Mouse (Mus musculus) stomach, postnatal 0 days (tissue): ENCODE results near the gene H2-M10.3. TPM values are rescaled to one million over a fixed set of nuclear protein-coding genes. Genes with fewer than 3 reads are reported as not detected.
A peak's percentile ranks its signal among the peaks of the same experiment; 100 is the strongest.
"Not testable (repeated sequence)": the region's sequence is repeated elsewhere in the genome, so short reads cannot be mapped to it uniquely, and the experiment has no call there.

ENCODE experiments used
- ATAC-seq: fragments of 200-750 bp; cut with Nextera tagmentation; 2 replicates; pipeline ENCODE4 v1.8.0; 2017; ENCODE audit not compliant: low FRiP score, low TSS enrichment
- DNase-seq: peaks from one replicate; pipeline ENCODE4 v3.0.0-alpha.2; 2016; ENCODE audit warnings: low spot score
- H3K27ac ChIP-seq: fragments of 300-500 bp; sonication (generic); replicated peaks from 2 replicates; pipeline ENCODE4 v1.5.1; 2014; ENCODE audit warnings: mild to moderate bottlenecking, control low read depth
- H3K27me3 ChIP-seq: fragments of 300-500 bp; sonication (generic); 2 replicates; pipeline ENCODE4 v1.6.1; 2014; ENCODE audit warnings: low read length; ENCODE audit not compliant: control insufficient read depth, insufficient read depth
- H3K36me3 ChIP-seq: fragments of 300-500 bp; sonication (generic); 2 replicates; pipeline ENCODE4 v1.6.1; 2014; ENCODE audit warnings: low read length, mixed read lengths; ENCODE audit not compliant: control insufficient read depth, insufficient read depth
- H3K4me1 ChIP-seq: fragments of 300-500 bp; sonication (generic); replicated peaks from 2 replicates; pipeline ENCODE4 v1.6.1; 2014; ENCODE audit warnings: antibody characterized with exemption; ENCODE audit not compliant: control insufficient read depth, insufficient read depth
- H3K4me2 ChIP-seq: fragments of 300-500 bp; sonication (generic); replicated peaks from 2 replicates; pipeline ENCODE4 v1.6.1; 2014; ENCODE audit warnings: low read depth, mild to moderate bottlenecking, control low read depth, moderate library complexity
- H3K4me3 ChIP-seq: fragments of 300-500 bp; sonication (generic); 2 replicates; pipeline ENCODE4 v1.5.1; 2014; ENCODE audit warnings: low read depth, low read length, control low read depth
- H3K9ac ChIP-seq: fragments of 300-500 bp; sonication (generic); 2 replicates; pipeline ENCODE4 v1.6.1; 2014; ENCODE audit warnings: mild to moderate bottlenecking, low read length, control low read depth, mixed read lengths
- H3K9me3 ChIP-seq: fragments of 300-500 bp; sonication (generic); 2 replicates; pipeline ENCODE4 v1.6.1; 2016; ENCODE audit warnings: low read length; ENCODE audit not compliant: control insufficient read depth
- CTCF ChIP-seq: IDR thresholded peaks from 2 replicates; pipeline ENCODE4 v1.5.1; 2016; ENCODE audit warnings: antibody characterized with exemption, low read depth, mild to moderate bottlenecking, moderate library complexity
- EP300 ChIP-seq: optimal IDR thresholded peaks from 2 replicates; pipeline ENCODE3; 2016; ENCODE audit warnings: antibody characterized with exemption
- WGBS: fragments of 180-500 bp; shearing (Covaris S2); extraction: QIAGEN DNeasy Blood & Tissue Kit; methylation state at CpG from one replicate; pipeline ENCODE4 v1.1.7; 2014; 5-methylcytosine and 5-hydroxymethylcytosine counted together
- polyA plus RNA-seq: library from polyadenylated mRNA; unstranded; fragments of >200 nt; fragmentation: Nextera tagmentation; extraction: Ambion mirVana; gene quantifications from 2 replicates; pipeline ENCODE4 v1.2.1, GENCODE M21; 2015

H2-M10.3 gene
- polyA plus RNA-seq, 1 experiment from 2014 or later, result not detected

DNA sequence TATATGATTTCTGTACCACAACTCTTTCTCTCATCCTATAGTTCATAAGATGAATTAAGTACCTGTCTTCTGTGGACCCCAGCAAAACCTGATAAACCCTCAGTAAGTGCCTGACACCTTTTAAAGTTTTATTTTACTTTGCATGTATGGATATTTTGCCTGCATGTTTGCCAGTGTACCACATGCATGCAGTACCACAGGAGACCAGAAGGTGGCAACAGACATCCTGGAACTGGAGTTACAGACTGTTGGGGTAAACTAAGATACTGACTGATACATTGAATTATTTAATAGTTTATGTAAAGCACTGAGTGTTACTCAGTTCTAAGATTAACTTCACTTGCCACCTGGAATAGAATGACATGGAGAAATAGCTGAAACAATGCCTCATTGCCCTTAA, 10.7 kb downstream of the H2-M10.3 start:
- H3K9ac ChIP-seq, H3K36me3 ChIP-seq, ATAC-seq, H3K4me3 ChIP-seq, H3K4me2 ChIP-seq, H3K4me1 ChIP-seq, H3K9me3 ChIP-seq, H3K27me3 ChIP-seq, H3K27ac ChIP-seq: not testable (repeated sequence)
- peak; percentile 79 for TF ChIP-seq CTCF
- peak; percentile 35 for DNase-seq

DNA sequence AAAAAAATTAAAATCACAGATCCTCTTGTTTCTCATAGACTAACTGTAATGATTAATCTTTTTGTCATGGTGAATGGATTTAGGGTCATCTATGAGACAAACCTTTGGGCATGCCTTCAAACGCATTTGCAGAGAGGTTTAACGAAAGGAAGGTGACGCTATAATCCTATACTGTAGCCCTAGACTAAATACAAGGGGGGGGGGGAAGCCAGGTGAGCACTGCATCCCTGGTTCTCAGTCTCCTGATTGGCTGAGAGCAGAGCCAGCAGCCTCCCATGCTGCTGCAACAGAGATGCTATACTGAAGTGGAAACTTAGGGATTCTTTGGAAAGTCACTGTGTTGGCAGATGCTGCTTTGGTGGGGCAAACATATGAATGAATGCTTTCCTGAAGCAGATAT, 12.5 kb downstream of the H2-M10.3 start:
- Histone ChIP-seq H3K4me1 (no peaks in the 10 kb centered on the region), H3K9me3 (no peaks in the 10 kb centered on the region), H3K4me3 (no peak overlapping the region), H3K27me3 (no peaks in the 10 kb centered on the region), H3K36me3 (no peaks in the 10 kb centered on the region), H3K9ac (no peak overlapping the region), H3K4me2 (no peak overlapping the region), H3K27ac (no peak overlapping the region)
- TF ChIP-seq CTCF (no peak), EP300 (no peak)
- ATAC-seq (no peak), DNase-seq (no peak)
- WGBS, result 22% methylated on average over 3 of the region's 3 CpGs

DNA sequence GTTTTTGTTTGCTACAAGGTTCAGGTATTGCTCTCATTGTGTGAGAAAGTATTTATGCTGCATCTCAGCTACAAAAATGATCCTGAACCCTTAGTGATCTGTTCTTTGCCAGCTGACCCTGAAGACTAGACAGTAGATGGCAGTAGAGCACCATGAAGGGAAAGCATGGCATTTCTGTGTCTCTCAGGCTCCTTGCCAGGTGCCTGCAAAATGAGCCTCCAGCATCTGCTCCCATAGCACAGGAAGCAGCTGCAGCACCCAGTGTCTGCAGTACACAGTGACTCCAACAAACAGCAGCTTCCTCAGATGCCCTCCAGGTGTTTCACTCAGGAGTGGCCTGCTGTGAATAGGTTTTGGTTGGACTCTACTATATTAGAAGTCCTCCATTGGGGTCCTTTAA, 12.9 kb downstream of the H2-M10.3 start:
- H3K9ac ChIP-seq, H3K36me3 ChIP-seq, H3K4me1 ChIP-seq, ATAC-seq, H3K4me3 ChIP-seq, H3K9me3 ChIP-seq, H3K27ac ChIP-seq, H3K4me2 ChIP-seq, H3K27me3 ChIP-seq: not testable (repeated sequence)
- TF ChIP-seq CTCF, result peak; percentile 81
- DNase-seq, result peak; percentile 37

DNA sequence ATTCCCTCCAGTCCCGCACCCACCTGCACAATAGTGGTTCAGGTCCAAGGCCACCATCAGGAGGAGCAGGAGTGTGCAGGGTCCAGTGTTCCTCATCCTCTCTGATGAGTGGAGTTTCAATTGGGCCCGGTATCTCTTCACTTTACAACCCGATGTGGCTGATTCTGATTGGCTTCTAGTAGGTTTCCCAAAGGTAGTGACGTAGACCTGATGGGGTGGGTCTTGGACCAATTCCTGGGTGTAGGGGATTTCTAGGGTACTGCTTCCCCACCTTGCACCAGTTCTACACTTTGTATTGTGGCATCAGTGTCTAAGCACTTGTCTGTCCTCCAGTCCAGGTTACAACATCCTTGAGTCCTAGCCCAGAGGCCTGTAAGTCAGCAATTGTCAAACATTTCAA, 42.2 kb downstream of the H2-M10.3 start, which contains the start of gene H2-M10.1:
Gene H2-M10.1 (minus strand): TSS at position 101 of the 400 bp plus-strand sequence.
- no peaks in the 10 kb centered on the region for H3K9me3 ChIP-seq
- no peak within 1 kb of the TSS for H3K4me2 ChIP-seq
- H3K4me1 ChIP-seq, result no peaks in the 10 kb centered on the region
- no peak within 1 kb of the TSS for H3K27ac ChIP-seq
- TF ChIP-seq EP300 (no peak), CTCF (no peak)
- ATAC-seq, result no peak
- 90% methylated on average over 4 of the region's 4 CpGs for WGBS
- H3K27me3 ChIP-seq, result no peaks in the 10 kb centered on the region
- no peaks in the 10 kb centered on the region for H3K36me3 ChIP-seq
- no peak within 1 kb of the TSS for H3K9ac ChIP-seq
- DNase-seq, result no peak
- no peak within 1 kb of the TSS for H3K4me3 ChIP-seq

DNA sequence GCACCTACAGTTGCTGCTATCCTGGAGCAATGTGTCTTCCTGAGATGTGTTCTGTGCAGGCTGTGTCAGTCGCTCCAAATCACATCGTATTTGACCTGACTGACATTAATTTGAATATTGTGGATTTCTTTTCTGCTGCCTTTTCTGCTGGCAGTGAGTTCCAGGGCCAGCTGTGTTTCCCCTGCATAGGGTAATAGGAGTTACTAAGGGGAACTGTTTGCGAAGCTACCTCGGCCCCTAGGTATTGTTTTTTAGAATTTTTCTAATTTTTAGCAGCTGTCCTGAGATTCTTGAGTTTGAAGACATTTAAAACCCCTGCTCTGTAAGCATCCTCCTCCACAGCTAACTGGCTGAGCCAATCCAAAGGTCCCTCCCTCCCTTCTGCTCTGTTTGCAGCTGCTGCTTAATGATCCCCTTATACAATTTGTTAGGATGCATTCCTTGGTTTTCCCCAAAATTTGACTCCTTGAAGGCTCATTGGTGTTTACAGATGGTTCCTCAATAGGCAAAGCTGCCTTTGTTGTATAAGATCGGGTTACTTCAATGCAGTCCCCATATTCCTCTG, 52.4 kb downstream of the H2-M10.3 start:
- WGBS, result 28% methylated on average over 5 of the region's 5 CpGs
- TF ChIP-seq CTCF (no peak), EP300 (no peak)
- H3K4me1 ChIP-seq, result no peaks in the 10 kb centered on the region
- H3K9me3 ChIP-seq, result no peaks in the 10 kb centered on the region
- no peaks in the 10 kb centered on the region for H3K36me3 ChIP-seq
- ATAC-seq, result no peak; the same call in 1 of the 2 replicates
- H3K4me2 ChIP-seq, result peak overlapping the region; percentile 74
- no peak for DNase-seq
- H3K9ac ChIP-seq, result no peak overlapping the region
- H3K27ac ChIP-seq, result no peak overlapping the region
- H3K27me3 ChIP-seq, result no peaks in the 10 kb centered on the region
- H3K4me3 ChIP-seq, result peak overlapping the region; percentile 47

DNA sequence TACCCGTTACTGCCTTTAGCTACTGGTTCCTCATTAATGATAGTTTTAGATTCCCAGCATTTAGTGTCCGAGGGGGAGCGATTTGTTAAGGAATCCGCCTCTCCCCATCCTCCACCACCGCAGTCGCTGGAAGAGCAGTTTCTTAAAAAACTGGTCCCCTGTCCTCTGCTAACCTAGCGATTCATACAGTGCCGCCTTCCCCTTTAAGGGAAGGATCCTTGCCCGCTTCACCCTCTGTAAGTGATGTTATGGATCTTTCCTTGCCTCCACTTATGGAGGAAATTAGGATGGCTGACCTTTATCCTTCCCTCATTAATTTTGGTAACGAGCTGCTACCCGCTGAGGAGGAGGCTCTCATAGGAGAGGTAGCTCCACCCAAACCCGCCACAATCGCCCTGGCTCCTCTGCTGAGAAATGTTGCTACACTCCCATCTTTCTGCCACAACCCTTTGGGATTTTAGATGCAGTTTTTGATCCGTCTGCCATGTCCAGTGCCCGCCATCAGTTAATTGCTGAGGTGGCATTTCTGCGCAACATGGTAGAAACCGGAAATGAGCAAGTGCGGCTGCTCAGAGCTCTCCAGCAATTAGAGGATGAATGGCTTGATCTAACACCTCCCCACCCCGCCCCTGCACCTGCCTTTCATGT, 53.1 kb downstream of the H2-M10.3 start:
- Histone ChIP-seq H3K27me3 (no peaks in the 10 kb centered on the region), H3K4me1 (no peaks in the 10 kb centered on the region), H3K9me3 (no peaks in the 10 kb centered on the region), H3K4me2 (peak overlapping the region; percentile 74), H3K4me3 (peak overlapping the region; percentile 47), H3K9ac (peak overlapping the region; percentile 50), H3K27ac (no peak overlapping the region), H3K36me3 (no peaks in the 10 kb centered on the region)
- DNase-seq, result peak; percentile 29
- under 1% methylated on average over 19 of the region's 19 CpGs for WGBS
- no peak for TF ChIP-seq EP300
- no peak for TF ChIP-seq CTCF
- ATAC-seq, result peak; percentile 42; the same call in 1 of the 2 replicates

Other genes starting within 250 kb of the H2-M10.3 start
- not detected in 2 replicates for gene Gm19684, start 246.7 kb downstream of the H2-M10.3 start, polyA plus RNA-seq
- gene Gm7030, start 239.0 kb downstream of the H2-M10.3 start, polyA plus RNA-seq, result not detected in 2 replicates
- gene Gm8909, start 199.9 kb downstream of the H2-M10.3 start, polyA plus RNA-seq, result 0.16 and 0.22 TPM in 2 replicates
- gene H2-T3, start 178.1 kb downstream of the H2-M10.3 start, polyA plus RNA-seq, result 0.04 TPM in 1 of 2 replicates, not detected in the other
- gene Rpp21, start 110.3 kb downstream of the H2-M10.3 start, polyA plus RNA-seq, result 126 TPM in 2 replicates
- 6.2 and 6.5 TPM in 2 replicates for gene Trim39, start 96.2 kb downstream of the H2-M10.3 start, polyA plus RNA-seq
- not detected in 2 replicates for gene H2-M10.2, start 81.9 kb downstream of the H2-M10.3 start, polyA plus RNA-seq
- gene H2-M10.1, start 42.3 kb downstream of the H2-M10.3 start, polyA plus RNA-seq, result not detected in 2 replicates
- not detected in 2 replicates for gene H2-M10.4, start 93.9 kb upstream of the H2-M10.3 start, polyA plus RNA-seq
- gene H2-M11, start 178.7 kb upstream of the H2-M10.3 start, polyA plus RNA-seq, result not detected in 2 replicates